Mouse (Mus musculus) midbrain, embryonic 10.5 days (tissue): ENCODE measurements around the gene Smdt1. TPM values are rescaled to one million over a fixed set of nuclear protein-coding genes. Genes with fewer than 3 reads are reported as not detected.

Experiments used
- DNase-seq: peaks from one replicate; pipeline ENCODE4 v3.0.0-alpha.2; 2017; ENCODE audit warnings: low spot score
- H3K27ac ChIP-seq: fragments of 300-500 bp; sonication (generic); replicated peaks from 2 replicates; pipeline ENCODE4 v1.5.1; 2016; ENCODE audit warnings: mild to moderate bottlenecking
- H3K27me3 ChIP-seq: fragments of 300-500 bp; sonication (generic); 2 replicates; pipeline ENCODE4 v1.6.1; 2016; ENCODE audit warnings: low read depth, mild to moderate bottlenecking; ENCODE audit not compliant: poor library complexity, severe bottlenecking
- H3K36me3 ChIP-seq: fragments of 300-500 bp; sonication (generic); 2 replicates; pipeline ENCODE4 v1.6.1; 2016; ENCODE audit warnings: mild to moderate bottlenecking, moderate library complexity
- H3K4me1 ChIP-seq: fragments of 300-500 bp; sonication (generic); 2 replicates; pipeline ENCODE4 v1.6.1; 2016
- H3K4me3 ChIP-seq: fragments of 300-500 bp; sonication (generic); 2 replicates; pipeline ENCODE4 v1.5.1; 2016; ENCODE audit warnings: mild to moderate bottlenecking, moderate library complexity
- H3K9me3 ChIP-seq: fragments of 300-500 bp; sonication (generic); replicated peaks from 2 replicates; pipeline ENCODE4 v1.6.1; 2016; ENCODE audit warnings: mild to moderate bottlenecking
- WGBS: fragments of 180-500 bp; shearing (Covaris S2); methylation state at CpG from one replicate; pipeline ENCODE4 v1.1.7; 2016; 5-methylcytosine and 5-hydroxymethylcytosine counted together
- polyA plus RNA-seq: library from polyadenylated mRNA; unstranded; fragments of >200 nt; fragmentation: Nextera tagmentation; extraction: Ambion mirVana; gene quantifications from 2 replicates; pipeline ENCODE4 v1.2.1, GENCODE M21; 2016

Gene Smdt1
- polyA plus RNA-seq, result 253 and 265 TPM in 2 replicates

- peak; percentile 96 for DNase-seq
- peaks cover 34% of the 10 kb centered on the region for H3K27me3 ChIP-seq
- peak within 1 kb of the TSS; percentile 60 for H3K4me3 ChIP-seq
- peaks cover 31% of the 10 kb centered on the region for H3K36me3 ChIP-seq
- H3K27ac ChIP-seq, result peak within 1 kb of the TSS; percentile 85
- peaks cover 47% of the 10 kb centered on the region for H3K4me1 ChIP-seq
- H3K9me3 ChIP-seq, result no peaks in the 10 kb centered on the region
- under 1% methylated on average over 41 of the region's 41 CpGs for WGBS
These were observed at the start of gene Smdt1, which contains the start of the genes Naga and Pheta2 for GRCm38 (mm10) chr15:82338593-82339112. Gene Smdt1, plus strand, starts transcription at chr15:82338959. Gene Naga, minus strand, starts transcription at chr15:82338925. Gene Pheta2, plus strand, starts transcription at chr15:82338942.

GRCm38 (mm10) chr15:82290252-82290651 is 48.5 kb upstream of the Smdt1 start:
- no peak overlapping the region for H3K27ac ChIP-seq
- peaks cover 72% of the 10 kb centered on the region for H3K36me3 ChIP-seq
- no peak overlapping the region for H3K4me3 ChIP-seq
- WGBS, result 91% methylated on average over 7 of the region's 7 CpGs
- peaks cover 30% of the 10 kb centered on the region for H3K4me1 ChIP-seq
- H3K9me3 ChIP-seq, result no peaks in the 10 kb centered on the region
- no peak for DNase-seq
- no peaks in the 10 kb centered on the region for H3K27me3 ChIP-seq

GRCm38 (mm10) chr15:82292851-82293250 is 45.9 kb upstream of the Smdt1 start:
- no peaks in the 10 kb centered on the region for H3K27me3 ChIP-seq
- DNase-seq, result no peak
- 34% methylated on average over 5 of the region's 5 CpGs for WGBS
- peaks cover 46% of the 10 kb centered on the region for H3K36me3 ChIP-seq
- H3K9me3 ChIP-seq, result no peaks in the 10 kb centered on the region
- peaks cover 30% of the 10 kb centered on the region for H3K4me1 ChIP-seq
- peak overlapping the region; percentile 57 for H3K27ac ChIP-seq
- peak overlapping the region; percentile 31 for H3K4me3 ChIP-seq

GRCm38 (mm10) chr15:82293271-82293711 is 45.5 kb upstream of the Smdt1 start:
- peak; percentile 73 for DNase-seq
- no peaks in the 10 kb centered on the region for H3K27me3 ChIP-seq
- H3K36me3 ChIP-seq, result peaks cover 42% of the 10 kb centered on the region
- H3K27ac ChIP-seq, result peak overlapping the region; percentile 57
- peak overlapping the region; percentile 31 for H3K4me3 ChIP-seq
- H3K4me1 ChIP-seq, result peaks cover 30% of the 10 kb centered on the region
- WGBS, result 8% methylated on average over 7 of the region's 7 CpGs
- H3K9me3 ChIP-seq, result no peaks in the 10 kb centered on the region

GRCm38 (mm10) chr15:82294059-82294458 is 44.7 kb upstream of the Smdt1 start:
- 0 out of 2 replicates have a peak, but pooled peaks cover 5% of the 10 kb centered on the region for H3K9me3 ChIP-seq
- WGBS, result 55% methylated on average over 8 of the region's 8 CpGs
- peaks cover 34% of the 10 kb centered on the region for H3K4me1 ChIP-seq
- H3K4me3 ChIP-seq, result no peak overlapping the region
- peaks cover 34% of the 10 kb centered on the region for H3K36me3 ChIP-seq
- H3K27ac ChIP-seq, result 0 out of 2 replicates have a peak overlapping the region, but pooled peaks have one; percentile 46
- peaks cover 7% of the 10 kb centered on the region for H3K27me3 ChIP-seq
- DNase-seq, result peak; percentile 36

- 60% methylated on average over 39 of the region's 39 CpGs for WGBS
- Histone ChIP-seq H3K9me3 (0 out of 2 replicates have a peak, but pooled peaks cover 5% of the 10 kb centered on the region), H3K27me3 (peaks cover 14% of the 10 kb centered on the region), H3K36me3 (no peaks in the 10 kb centered on the region), H3K27ac (no peak within 1 kb of the TSS), H3K4me3 (no peak within 1 kb of the TSS), H3K4me1 (peaks cover 11% of the 10 kb centered on the region)
- no peak for DNase-seq
These were observed 39.8 kb upstream of the Smdt1 start, which contains the start of gene Wbp2nl for GRCm38 (mm10) chr15:82298764-82299561. Gene Wbp2nl, plus strand, starts transcription at chr15:82298954.

- Histone ChIP-seq H3K27me3 (no peaks in the 10 kb centered on the region; the same call in 1 of the 2 replicates), H3K27ac (no peak overlapping the region), H3K36me3 (no peaks in the 10 kb centered on the region), H3K4me1 (peaks cover 7% of the 10 kb centered on the region), H3K4me3 (no peak overlapping the region), H3K9me3 (no peaks in the 10 kb centered on the region)
- no peak for DNase-seq
- WGBS, result 52% methylated on average over 3 of the region's 3 CpGs
These were observed 31.7 kb upstream of the Smdt1 start for GRCm38 (mm10) chr15:82307107-82307506.

- no peaks in the 10 kb centered on the region for H3K36me3 ChIP-seq
- DNase-seq, result no peak
- H3K4me3 ChIP-seq, result no peak overlapping the region
- peaks cover 7% of the 10 kb centered on the region for H3K4me1 ChIP-seq
- no peak overlapping the region for H3K27ac ChIP-seq
- H3K9me3 ChIP-seq, result no peaks in the 10 kb centered on the region
- 84% methylated on average over 3 of the region's 3 CpGs for WGBS
- no peaks in the 10 kb centered on the region; the same call in 1 of the 2 replicates for H3K27me3 ChIP-seq
These were observed 30.3 kb upstream of the Smdt1 start for GRCm38 (mm10) chr15:82308416-82308815.

GRCm38 (mm10) chr15:82317839-82318238 is 20.9 kb upstream of the Smdt1 start:
- WGBS, result 89% methylated on average over 6 of the region's 6 CpGs
- Histone ChIP-seq H3K9me3 (no peaks in the 10 kb centered on the region), H3K27me3 (no peaks in the 10 kb centered on the region), H3K4me3 (no peak overlapping the region), H3K27ac (no peak overlapping the region), H3K36me3 (no peaks in the 10 kb centered on the region), H3K4me1 (no peaks in the 10 kb centered on the region)
- DNase-seq, result no peak

GRCm38 (mm10) chr15:82319613-82320012 is 19.1 kb upstream of the Smdt1 start:
- no peak for DNase-seq
- Histone ChIP-seq H3K4me1 (no peaks in the 10 kb centered on the region), H3K9me3 (no peaks in the 10 kb centered on the region), H3K27ac (no peak overlapping the region), H3K36me3 (no peaks in the 10 kb centered on the region), H3K27me3 (no peaks in the 10 kb centered on the region), H3K4me3 (no peak overlapping the region)
- 82% methylated on average over 1 of the region's 1 CpGs for WGBS

GRCm38 (mm10) chr15:82322195-82322594 is 16.6 kb upstream of the Smdt1 start:
- Histone ChIP-seq H3K4me3 (no peak overlapping the region), H3K9me3 (no peaks in the 10 kb centered on the region), H3K27me3 (no peaks in the 10 kb centered on the region), H3K36me3 (no peaks in the 10 kb centered on the region), H3K27ac (no peak overlapping the region), H3K4me1 (no peaks in the 10 kb centered on the region)
- DNase-seq, result no peak
- WGBS, result 85% methylated on average over 8 of the region's 8 CpGs

- no peak overlapping the region for H3K4me3 ChIP-seq
- peaks cover 2% of the 10 kb centered on the region; the same call in 1 of the 2 replicates for H3K4me1 ChIP-seq
- 87% methylated on average over 2 of the region's 2 CpGs for WGBS
- peaks cover 15% of the 10 kb centered on the region for H3K36me3 ChIP-seq
- H3K27me3 ChIP-seq, result no peaks in the 10 kb centered on the region
- no peaks in the 10 kb centered on the region for H3K9me3 ChIP-seq
- no peak for DNase-seq
- no peak overlapping the region for H3K27ac ChIP-seq
These were observed 13.4 kb upstream of the Smdt1 start for GRCm38 (mm10) chr15:82325382-82325781.

- no peak overlapping the region for H3K4me3 ChIP-seq
- peaks cover 39% of the 10 kb centered on the region for H3K4me1 ChIP-seq
These were observed 3.6 kb upstream of the Smdt1 start for GRCm38 (mm10) chr15:82335194-82335593.

More at GRCm38 (mm10) chr15:82335194-82335593, 3.6 kb upstream of the Smdt1 start:
- 96% methylated on average over 4 of the region's 4 CpGs for WGBS
- Histone ChIP-seq H3K27me3 (peaks cover 11% of the 10 kb centered on the region), H3K9me3 (no peaks in the 10 kb centered on the region), H3K36me3 (peaks cover 56% of the 10 kb centered on the region), H3K27ac (no peak overlapping the region)
- no peak for DNase-seq
